Mouse (Mus musculus) cerebellum, postnatal 10 days (tissue): ENCODE measurements around the gene Fgf23.

Experiments
- DNase-seq, 2 experiments: peaks; one replicate each; pipeline ENCODE4 v3.0.0; 2021; ENCODE audit warnings: mixed read lengths in 2 of 2

Fgf23 gene

GRCm38 (mm10) chr6:127122221-127122806 lies 49.6 kb downstream of the Fgf23 start:
- peak; percentile 65 to 71 for DNase-seq

GRCm38 (mm10) chr6:127122996-127123395 lies 50.3 kb downstream of the Fgf23 start:
- no peak for DNase-seq

- no peak for DNase-seq
Observed at GRCm38 (mm10) chr6:127123506-127123905, 50.8 kb downstream of the Fgf23 start.

GRCm38 (mm10) chr6:127129659-127130058 lies 57.0 kb downstream of the Fgf23 start:
- no peak for DNase-seq

- DNase-seq = peak; percentile 67 to 74
Observed at GRCm38 (mm10) chr6:127130377-127130776, 57.7 kb downstream of the Fgf23 start.
